In the genomic region with DNA sequence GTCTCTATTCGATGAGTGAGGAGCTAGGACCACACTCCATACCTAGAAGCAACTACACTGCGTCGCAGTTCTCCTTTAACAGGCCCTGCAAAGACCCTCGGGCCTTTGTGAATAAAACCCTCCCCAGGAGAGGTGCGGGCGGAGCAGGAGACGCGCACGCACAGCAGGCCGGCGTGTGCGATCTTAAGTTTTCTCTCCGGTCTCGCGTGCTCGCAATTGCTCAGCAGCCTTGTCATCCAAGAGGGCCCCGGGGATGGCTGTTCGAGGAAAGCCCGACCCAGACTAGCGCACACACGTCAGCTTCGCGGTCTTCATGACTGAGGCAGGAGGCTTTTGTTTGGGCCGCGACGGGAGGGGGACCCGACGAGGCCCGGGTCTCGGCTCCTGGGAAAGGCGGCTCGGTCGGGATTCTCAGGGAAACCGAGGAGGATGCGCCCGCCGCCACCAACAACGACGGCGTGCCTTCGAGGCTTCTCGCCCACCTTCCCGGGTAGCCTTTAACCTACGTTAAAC, we compare ENCODE assay signal across 8 mouse cellular contexts. TPM values are rescaled to one million over a fixed set of nuclear protein-coding genes. Genes with fewer than 3 reads are reported as not detected.
DNase-seq lines count a peak whose midpoint lies in the region; ATAC-seq and TF ChIP-seq lines count a peak whose summit lies in the region.

No protein-coding gene starts in this region.

- peak; percentile 73 for ATAC-seq in forebrain, embryonic 15.5 days (replicated peaks)
- peak; percentile 42 for ATAC-seq in intestine, embryonic 15.5 days
- ATAC-seq in limb, embryonic 15.5 days (ENCODE audit: insufficient number of reproducible peaks, low FRiP score, low TSS enrichment, low read depth): peak; percentile 30; the same call in 1 of the 2 replicates
- peak; percentile 72 for ATAC-seq in midbrain, embryonic 14.5 days (ENCODE audit: low FRiP score, low TSS enrichment)

- H3K4me3 ChIP-seq in bone marrow macrophage, adult 2 months (ENCODE audit: insufficient read depth, low read length): peak overlapping the region; percentile 66
- H3K4me3 ChIP-seq in forebrain, embryonic 15.5 days: peak overlapping the region; percentile 96
- peak overlapping the region; percentile 67 for H3K4me3 ChIP-seq in intestine, embryonic 15.5 days (replicated peaks)
- peak overlapping the region; percentile 83 for H3K4me3 ChIP-seq in limb, embryonic 15.5 days
- H3K4me3 ChIP-seq in midbrain, embryonic 14.5 days (replicated peaks; ENCODE audit: low read depth, low read length): peak overlapping the region; percentile 97

- TF ChIP-seq POLR2A in bone marrow macrophage, adult 2 months (IDR thresholded peaks at IDR 0.05; ENCODE audit: borderline replicate concordance, low read depth, low read length): no peak

- H3K27me3 ChIP-seq in forebrain, embryonic 15.5 days: no peaks in the 10 kb centered on the region
- no peaks in the 10 kb centered on the region for H3K27me3 ChIP-seq in intestine, embryonic 15.5 days (replicated peaks)
- no peaks in the 10 kb centered on the region for H3K27me3 ChIP-seq in limb, embryonic 15.5 days
- no peaks in the 10 kb centered on the region for H3K27me3 ChIP-seq in midbrain, embryonic 14.5 days (ENCODE audit: control insufficient read depth, insufficient read depth, low read length)

- DNase-seq in thymus, postnatal 0 days (ENCODE audit: low spot score): peak; percentile 75
- DNase-seq in thymus, postnatal 25 days: no peak
- DNase-seq in midbrain, embryonic 14.5 days: peak; percentile 84
- peak; percentile 61 for DNase-seq in thymus, postnatal 14 days

- TF ChIP-seq CTCF in bone marrow macrophage, adult 2 months (IDR thresholded peaks at IDR 0.05; ENCODE audit: low read depth, low read length): no peak

- WGBS in forebrain, embryonic 15.5 days: 0% methylated on average over 44 of the region's 44 CpGs
- WGBS in intestine, embryonic 15.5 days: under 1% methylated on average over 44 of the region's 44 CpGs
- under 1% methylated on average over 44 of the region's 44 CpGs for WGBS in limb, embryonic 15.5 days
- under 1% methylated on average over 44 of the region's 44 CpGs for WGBS in midbrain, embryonic 14.5 days

- H3K9me3 ChIP-seq in forebrain, embryonic 15.5 days: no peaks in the 10 kb centered on the region
- no peaks in the 10 kb centered on the region for H3K9me3 ChIP-seq in intestine, embryonic 15.5 days
- H3K9me3 ChIP-seq in limb, embryonic 15.5 days: no peaks in the 10 kb centered on the region
- no peaks in the 10 kb centered on the region for H3K9me3 ChIP-seq in midbrain, embryonic 14.5 days (ENCODE audit: control insufficient read depth, low read length)

- H3K9ac ChIP-seq in forebrain, embryonic 15.5 days (replicated peaks): peak overlapping the region; percentile 95
- H3K9ac ChIP-seq in intestine, embryonic 15.5 days: peak overlapping the region; percentile 78
- H3K9ac ChIP-seq in limb, embryonic 15.5 days: peak overlapping the region; percentile 89
- H3K9ac ChIP-seq in midbrain, embryonic 14.5 days (replicated peaks; ENCODE audit: low read length): peak overlapping the region; percentile 95

- H3K4me2 ChIP-seq in forebrain, embryonic 15.5 days (replicated peaks): peak overlapping the region; percentile 51
- H3K4me2 ChIP-seq in intestine, embryonic 15.5 days (replicated peaks): peak overlapping the region; percentile 87
- peak overlapping the region; percentile 75 for H3K4me2 ChIP-seq in limb, embryonic 15.5 days
- H3K4me2 ChIP-seq in midbrain, embryonic 14.5 days (ENCODE audit: low read length): peak overlapping the region; percentile 88

- H3K36me3 ChIP-seq in forebrain, embryonic 15.5 days: no peaks in the 10 kb centered on the region
- no peaks in the 10 kb centered on the region for H3K36me3 ChIP-seq in intestine, embryonic 15.5 days
- H3K36me3 ChIP-seq in limb, embryonic 15.5 days: no peaks in the 10 kb centered on the region
- no peaks in the 10 kb centered on the region for H3K36me3 ChIP-seq in midbrain, embryonic 14.5 days (ENCODE audit: control insufficient read depth, insufficient read depth, low read length)

- peak overlapping the region; percentile 40 for H3K27ac ChIP-seq in bone marrow macrophage, adult 2 months (ENCODE audit: insufficient read depth, low read depth, low read length)
- peak overlapping the region; percentile 99 for H3K27ac ChIP-seq in forebrain, embryonic 15.5 days (replicated peaks)
- peak overlapping the region; percentile 97 for H3K27ac ChIP-seq in intestine, embryonic 15.5 days
- peak overlapping the region; percentile 99 for H3K27ac ChIP-seq in limb, embryonic 15.5 days
- H3K27ac ChIP-seq in midbrain, embryonic 14.5 days (replicated peaks; ENCODE audit: low read depth, low read length): peak overlapping the region; percentile 99

- peaks cover 4% of the 10 kb centered on the region; the same call in 1 of the 2 replicates for H3K4me1 ChIP-seq in bone marrow macrophage, adult 2 months (ENCODE audit: control insufficient read depth, insufficient read depth, low read length)
- H3K4me1 ChIP-seq in forebrain, embryonic 15.5 days: peaks cover 15% of the 10 kb centered on the region
- H3K4me1 ChIP-seq in intestine, embryonic 15.5 days (replicated peaks): 0 out of 2 replicates have a peak, but pooled peaks cover 9% of the 10 kb centered on the region
- H3K4me1 ChIP-seq in limb, embryonic 15.5 days: peaks cover 5% of the 10 kb centered on the region; the same call in 1 of the 2 replicates
- H3K4me1 ChIP-seq in midbrain, embryonic 14.5 days (ENCODE audit: control insufficient read depth, insufficient read depth, low read length): peaks cover 12% of the 10 kb centered on the region

RNA-seq across cellular contexts. Expression of a gene that starts 0.5 kb away (rescaled TPM):
- polyA plus RNA-seq in thymus, postnatal 0 days (2015; fragmentation: Nextera tagmentation; extraction: Ambion mirVana): 2.7 and 3.4 TPM in 2 replicates
- 20.6 and 26.0 TPM in 2 replicates for polyA plus RNA-seq in bone marrow macrophage, adult 2 months (2012; ENCODE audit: insufficient read depth, insufficient read length, missing spikeins)
- polyA plus RNA-seq in forebrain, embryonic 15.5 days (2015; fragmentation: Nextera tagmentation; extraction: Ambion mirVana): 13.1 and 13.4 TPM in 2 replicates
- 5.9 and 6.7 TPM in 2 replicates for polyA plus RNA-seq in intestine, embryonic 15.5 days (2015; fragmentation: Nextera tagmentation; extraction: Ambion mirVana)
- 8.0 and 10.2 TPM in 2 replicates for polyA plus RNA-seq in limb, embryonic 15.5 days (2015; fragmentation: Nextera tagmentation; extraction: Ambion mirVana)
- polyA plus RNA-seq in midbrain, embryonic 14.5 days (2014; fragmentation: Nextera tagmentation; extraction: Ambion mirVana): 19.0 TPM in 2 replicates

Comparison
In these comparisons a context has a peak if more than half of its experiments do, and no peak if none do; other contexts are left out.
1. H3K27ac ChIP-seq: peak in every context shown above with its lines; median percentile 99 in forebrain, embryonic 15.5 days; 99 in limb, embryonic 15.5 days; 99 in midbrain, embryonic 14.5 days; 97 in intestine, embryonic 15.5 days; 40 in bone marrow macrophage, adult 2 months.